Mouse (Mus musculus) G1E (cell line): ENCODE measurements around the gene Olfr714. TPM values are rescaled to one million over a fixed set of nuclear protein-coding genes. Genes with fewer than 3 reads are reported as not detected.

Experiments
- ATAC-seq: 2 replicates; pipeline ENCODE4 v1.8.0; 2016; ENCODE audit warnings: mild to moderate bottlenecking; ENCODE audit not compliant: insufficient number of reproducible peaks, poor library complexity, low FRiP score, severe bottlenecking; ENCODE audit errors: extremely low read depth
- DNase-seq: peaks from one replicate; pipeline ENCODE4 v3.0.0; 2012; ENCODE audit warnings: low spot score
- H3K27me3 ChIP-seq: 2 replicates; pipeline ENCODE4 v1.6.1; 2012; ENCODE audit warnings: mild to moderate bottlenecking, low read length, inconsistent platforms; ENCODE audit not compliant: insufficient read depth
- H3K36me3 ChIP-seq: replicated peaks from 2 replicates; pipeline ENCODE3; 2012; ENCODE audit warnings: mild to moderate bottlenecking, inconsistent platforms
- H3K4me1 ChIP-seq: 2 replicates; pipeline ENCODE4 v1.6.1; 2012; ENCODE audit warnings: low read depth, low read length, inconsistent platforms, mixed read lengths; ENCODE audit not compliant: insufficient read depth
- H3K4me3 ChIP-seq: 2 replicates; pipeline ENCODE4 v1.5.1; 2012; ENCODE audit warnings: low read depth, mild to moderate bottlenecking, inconsistent platforms, low read length, moderate library complexity, mixed read lengths
- H3K9me3 ChIP-seq: replicated peaks from 2 replicates; pipeline ENCODE4 v1.6.1; 2012; ENCODE audit warnings: inconsistent platforms
- CTCF ChIP-seq: IDR thresholded peaks from 2 replicates; pipeline ENCODE4 v1.5.1; 2012; ENCODE audit warnings: low read depth, low read length, inconsistent platforms, mixed read lengths
- GATA1 ChIP-seq: IDR thresholded peaks from 2 replicates; pipeline ENCODE4 v1.6.1; 2012; ENCODE audit warnings: borderline replicate concordance, low read length, inconsistent platforms, mixed read lengths
- GATA2 ChIP-seq: IDR thresholded peaks from 2 replicates; pipeline ENCODE4 v1.6.1; 2012; ENCODE audit warnings: low read depth, low read length, inconsistent platforms, borderline replicate concordance
- POLR2AphosphoS5 ChIP-seq: IDR thresholded peaks from 2 replicates; pipeline ENCODE4 v1.6.1; 2012; ENCODE audit warnings: low read depth, low read length, inconsistent platforms; ENCODE audit not compliant: insufficient replicate concordance
- TAL1 ChIP-seq: conservative IDR thresholded peaks from 2 replicates; pipeline ENCODE4 v1.6.1; 2012; ENCODE audit warnings: low read depth, low read length, inconsistent platforms, mixed read lengths
- polyA plus RNA-seq: library from polyadenylated mRNA; stranded (reverse); fragments of >175 nt; gene quantifications from 2 replicates; pipeline ENCODE4 v1.2.3, GENCODE M21; 2012
- total RNA-seq, 2 experiments: library from RNA; stranded (forward) in 1 of 2; stranded (reverse) in 1 of 2; fragments of 200-1000 nt in 1 of 2; fragments of >200 nt in 1 of 2; fragmentation: Nextera tagmentation in 1 of 2; gene quantifications; 2 replicates each; pipeline ENCODE4 v1.2.3; 2014 to 2017

Olfr714 gene
- total RNA-seq (2014; fragmentation: Nextera tagmentation) = not detected in 2 replicates
- total RNA-seq (2017) = 0.11 and 0.46 TPM in 2 replicates
- polyA plus RNA-seq = not detected in 2 replicates

GRCm38 (mm10) chr7:107070681-107071080, at the start of gene Olfr714:
Olfr714 (plus strand) TSS chr7:107070981.
- Histone ChIP-seq H3K36me3 (no peaks in the 10 kb centered on the region), H3K4me3 (no peak within 1 kb of the TSS), H3K9me3 (no peaks in the 10 kb centered on the region), H3K4me1 (no peaks in the 10 kb centered on the region), H3K27me3 (no peaks in the 10 kb centered on the region; the same call in 1 of the 2 replicates)
- TF ChIP-seq GATA2 (no peak), GATA1 (no peak), POLR2AphosphoS5 (no peak), TAL1 (no peak), CTCF (no peak)
- DNase-seq = no peak
- no peak for ATAC-seq

GRCm38 (mm10) chr7:107030874-107031273, 39.9 kb upstream of the Olfr714 start, which contains the start of gene Olfr713:
Olfr713 (plus strand) TSS chr7:107031174.
- no peak for TF ChIP-seq POLR2AphosphoS5
- TF ChIP-seq GATA1 = no peak
- TF ChIP-seq GATA2 = no peak
- no peak for TF ChIP-seq TAL1
- TF ChIP-seq CTCF = no peak
- no peak within 1 kb of the TSS for H3K4me3 ChIP-seq
- no peaks in the 10 kb centered on the region for H3K36me3 ChIP-seq
- peaks cover 3% of the 10 kb centered on the region for H3K4me1 ChIP-seq
- peak; percentile 35; the same call in 1 of the 2 replicates for ATAC-seq
- DNase-seq = no peak
- H3K9me3 ChIP-seq = no peaks in the 10 kb centered on the region
- H3K27me3 ChIP-seq = no peaks in the 10 kb centered on the region

GRCm38 (mm10) chr7:107039934-107040563, 30.7 kb upstream of the Olfr714 start:
- Histone ChIP-seq H3K36me3 (no peaks in the 10 kb centered on the region), H3K4me3 (no peak overlapping the region), H3K27me3 (no peaks in the 10 kb centered on the region), H3K9me3 (no peaks in the 10 kb centered on the region), H3K4me1 (peaks cover 5% of the 10 kb centered on the region)
- no peak for DNase-seq
- TF ChIP-seq TAL1 = no peak
- TF ChIP-seq POLR2AphosphoS5 = no peak
- no peak for TF ChIP-seq CTCF
- TF ChIP-seq GATA1 = no peak
- TF ChIP-seq GATA2 = no peak
- ATAC-seq = no peak

DNA sequence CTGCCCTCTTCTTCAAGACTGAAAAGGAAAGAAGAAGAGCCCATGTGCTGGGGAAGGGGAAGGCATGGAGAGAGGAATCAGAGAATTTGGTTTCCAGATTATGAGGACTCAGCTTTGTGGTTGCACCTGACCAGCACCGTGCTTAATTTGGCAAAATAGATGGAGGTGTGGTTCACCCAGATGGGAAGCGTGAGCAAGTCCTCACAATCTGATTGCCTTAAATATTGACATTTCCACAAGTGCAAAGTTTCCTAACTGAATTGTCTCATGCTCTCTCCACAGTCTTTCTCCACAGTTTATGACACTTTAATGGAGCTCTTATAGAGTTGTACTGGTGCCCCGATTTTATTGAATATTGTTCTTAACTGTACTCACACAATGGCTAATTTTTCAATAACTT, 27.6 kb upstream of the Olfr714 start:
- DNase-seq = no peak
- Histone ChIP-seq H3K36me3 (no peaks in the 10 kb centered on the region), H3K27me3 (0 out of 2 replicates have a peak, but pooled peaks cover 2% of the 10 kb centered on the region), H3K4me1 (peaks cover 5% of the 10 kb centered on the region), H3K4me3 (no peak overlapping the region), H3K9me3 (no peaks in the 10 kb centered on the region)
- TF ChIP-seq CTCF = no peak
- TF ChIP-seq GATA2 = no peak
- no peak for TF ChIP-seq GATA1
- TF ChIP-seq POLR2AphosphoS5 = no peak
- no peak for TF ChIP-seq TAL1
- no peak for ATAC-seq

DNA sequence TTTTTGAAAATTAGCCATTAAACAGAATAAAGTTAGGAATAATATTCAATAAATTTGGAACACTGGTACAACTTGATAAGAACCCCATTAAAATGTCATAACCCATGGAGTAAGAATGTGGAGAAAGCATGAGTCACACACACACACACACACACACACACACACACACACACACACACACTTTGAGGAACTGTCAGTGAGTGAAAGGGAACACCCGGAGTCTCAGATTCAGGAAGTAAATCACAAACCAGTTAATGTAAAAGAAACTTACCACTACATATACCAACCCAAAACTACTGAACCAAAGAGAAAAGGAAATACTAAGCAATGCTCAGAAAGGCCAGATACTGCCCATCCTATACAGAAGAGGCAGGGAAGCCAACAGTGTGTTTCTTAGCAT, 26.4 kb upstream of the Olfr714 start:
- Histone ChIP-seq H3K27me3 (0 out of 2 replicates have a peak, but pooled peaks cover 2% of the 10 kb centered on the region), H3K9me3 (no peaks in the 10 kb centered on the region), H3K4me3 (no peak overlapping the region), H3K4me1 (peaks cover 5% of the 10 kb centered on the region), H3K36me3 (no peaks in the 10 kb centered on the region)
- DNase-seq (no peak), ATAC-seq (peak; percentile 28)
- TF ChIP-seq TAL1 = no peak
- TF ChIP-seq CTCF = no peak
- TF ChIP-seq GATA2 = no peak
- no peak for TF ChIP-seq GATA1
- TF ChIP-seq POLR2AphosphoS5 = no peak

- TF ChIP-seq TAL1 (no peak), POLR2AphosphoS5 (no peak), CTCF (0 out of 2 replicates have a peak, but pooled peaks have one; percentile 15)
- Histone ChIP-seq H3K4me1 (peaks cover 3% of the 10 kb centered on the region), H3K4me3 (no peak overlapping the region), H3K9me3 (no peaks in the 10 kb centered on the region), H3K27me3 (0 out of 2 replicates have a peak, but pooled peaks cover 2% of the 10 kb centered on the region), H3K36me3 (no peaks in the 10 kb centered on the region)
- DNase-seq = peak; percentile 1
- peak; percentile 28; the same call in 1 of the 2 replicates for ATAC-seq
These were observed 24.9 kb upstream of the Olfr714 start for GRCm38 (mm10) chr7:107045833-107046232.
